Mouse (Mus musculus) telencephalon, adult 2 months (tissue): ENCODE measurements at regions not wholly inside any gene's neighbourhood (a gene's known extent, or its start where the extent isn't known, plus 50 kb on each side); places are given as distances from the start of the nearest gene placed in this dataset.

Experiments used
- DNase-seq: peaks from one replicate; pipeline ENCODE4 v3.0.0-alpha.2; 2011; ENCODE audit warnings: low read depth, low spot score

DNA sequence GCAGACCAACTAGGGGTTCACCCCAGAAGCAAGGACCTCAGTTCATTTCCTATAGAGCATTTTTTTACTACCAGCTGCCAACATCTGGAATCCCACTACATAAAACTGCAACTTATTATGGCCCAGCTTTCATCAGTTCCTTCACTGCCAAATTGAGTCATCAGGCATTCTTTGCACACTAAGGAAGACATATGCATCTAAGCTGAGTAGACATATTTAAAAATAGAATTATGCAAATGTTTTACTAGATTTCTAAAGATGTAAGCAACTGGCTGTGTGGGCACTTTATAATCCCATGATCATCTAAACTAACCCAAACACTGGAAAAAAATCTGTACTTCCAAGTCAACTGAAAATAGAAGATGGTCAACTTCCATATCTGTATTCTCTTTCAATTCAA, 415.9 kb upstream of the Rarb start:
- peak; percentile 3 for DNase-seq

DNA sequence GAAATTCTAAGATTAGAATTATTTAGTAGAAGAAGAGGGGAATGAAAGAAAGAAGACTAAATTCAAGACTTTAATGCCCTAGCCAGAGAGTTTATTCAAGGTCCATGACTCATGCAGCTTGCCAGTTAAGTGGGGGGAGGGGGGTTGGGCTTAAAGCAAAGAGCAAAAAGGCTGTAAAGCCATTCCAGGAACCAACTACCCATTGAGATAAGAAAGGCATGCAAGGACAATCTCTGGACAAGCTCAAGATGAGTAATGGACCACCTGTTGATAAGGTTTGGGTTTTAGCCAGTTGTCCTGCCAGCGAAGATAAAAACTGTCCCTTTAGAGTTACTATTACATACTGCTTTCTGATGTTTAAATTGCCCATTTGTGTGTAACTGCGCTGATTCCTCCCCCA, 392.5 kb upstream of the Rarb start:
- no peak for DNase-seq

DNA sequence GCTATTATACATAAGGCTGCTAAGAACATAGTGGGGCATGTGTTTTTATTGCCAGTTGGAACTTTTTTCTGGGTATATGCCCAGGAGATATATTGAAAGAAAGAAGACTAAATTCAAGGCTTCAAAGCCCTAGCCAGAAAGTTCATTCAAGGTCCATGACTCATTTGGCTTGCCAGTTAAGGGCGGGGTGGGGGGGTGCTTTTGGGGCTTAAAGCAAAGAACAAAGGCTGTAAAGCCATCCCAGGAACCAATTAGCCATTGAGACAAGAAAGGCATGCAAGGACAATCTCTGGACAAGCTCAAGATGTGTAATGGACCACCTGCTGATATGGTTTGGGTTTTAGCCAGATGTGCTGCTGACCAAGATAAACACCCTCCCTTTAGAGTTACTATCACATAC, 386.7 kb upstream of the Rarb start:
- no peak for DNase-seq

DNA sequence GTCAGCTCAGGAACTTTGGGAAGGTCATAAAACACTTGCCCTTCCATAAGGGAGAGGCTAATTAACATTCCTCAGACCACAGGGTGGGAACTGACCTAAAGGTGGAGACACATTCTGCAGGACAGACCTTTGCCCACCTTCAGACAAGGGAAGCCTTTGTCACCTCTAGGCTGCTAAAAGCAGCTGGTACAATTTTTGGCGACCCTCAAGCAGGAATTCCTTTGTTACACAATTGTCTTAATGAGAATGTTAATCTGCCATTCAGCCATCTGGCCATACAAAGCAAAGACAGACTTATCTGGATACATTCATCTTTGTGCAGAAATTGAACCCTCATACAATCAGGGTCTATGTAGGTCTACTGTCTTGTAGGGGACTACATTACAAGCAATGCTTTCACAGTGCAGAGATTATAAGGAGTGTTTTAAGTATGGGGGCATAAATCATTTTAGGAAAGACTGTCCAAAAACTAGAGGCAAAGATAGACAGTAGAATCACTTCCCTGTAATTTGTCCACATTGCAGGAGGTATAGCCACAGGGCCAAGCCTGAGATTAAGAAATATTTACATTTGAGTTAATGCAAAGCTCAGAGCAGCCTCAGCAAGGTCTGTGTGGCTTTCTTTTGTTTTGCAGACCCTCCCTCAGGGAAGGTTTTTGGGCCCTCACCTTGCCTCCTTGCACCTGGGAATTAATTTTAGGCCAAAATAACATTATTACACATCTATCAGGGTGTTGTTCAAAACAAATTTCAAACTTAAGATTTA, 384.5 kb upstream of the Rarb start:
- DNase-seq: no peak

DNA sequence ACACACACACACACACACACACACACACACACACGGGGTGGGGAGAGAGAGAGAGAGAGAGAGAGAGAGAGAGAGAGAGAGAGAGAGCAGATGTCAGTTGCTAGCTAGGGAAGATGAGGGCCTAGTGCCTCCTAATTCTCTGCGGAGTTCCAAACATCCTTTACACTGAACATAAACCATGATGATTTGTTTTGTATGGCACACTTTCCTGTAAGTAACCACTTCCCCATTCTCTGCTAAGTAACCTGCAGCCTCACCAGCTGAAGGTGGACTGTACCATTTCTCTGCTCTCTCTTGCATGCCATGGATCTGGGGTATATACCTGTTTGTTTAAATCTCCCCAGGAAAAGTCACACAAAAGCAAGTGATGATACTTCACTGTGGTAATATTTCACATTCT, 374.0 kb upstream of the Rarb start:
- DNase-seq: no peak

DNA sequence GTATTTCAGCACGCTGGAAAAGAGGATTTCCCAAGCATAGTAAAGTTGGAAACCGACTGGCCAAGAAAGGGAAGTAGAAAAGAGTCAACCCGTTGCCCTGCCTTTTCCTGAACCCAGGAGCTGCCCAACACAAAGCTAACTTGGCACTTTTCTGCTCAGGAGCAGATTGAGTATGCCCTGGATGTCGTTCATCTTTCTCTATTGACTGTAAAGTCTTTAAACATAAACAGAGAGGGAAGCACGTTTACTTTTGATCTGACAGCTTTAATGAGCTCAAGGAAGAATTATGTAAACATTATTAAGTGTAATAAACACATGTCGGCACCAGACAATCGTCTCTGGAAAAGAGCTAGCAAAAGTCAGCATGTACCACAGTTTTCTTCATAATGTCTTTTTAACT, 354.3 kb upstream of the Rarb start:
- DNase-seq: no peak

DNA sequence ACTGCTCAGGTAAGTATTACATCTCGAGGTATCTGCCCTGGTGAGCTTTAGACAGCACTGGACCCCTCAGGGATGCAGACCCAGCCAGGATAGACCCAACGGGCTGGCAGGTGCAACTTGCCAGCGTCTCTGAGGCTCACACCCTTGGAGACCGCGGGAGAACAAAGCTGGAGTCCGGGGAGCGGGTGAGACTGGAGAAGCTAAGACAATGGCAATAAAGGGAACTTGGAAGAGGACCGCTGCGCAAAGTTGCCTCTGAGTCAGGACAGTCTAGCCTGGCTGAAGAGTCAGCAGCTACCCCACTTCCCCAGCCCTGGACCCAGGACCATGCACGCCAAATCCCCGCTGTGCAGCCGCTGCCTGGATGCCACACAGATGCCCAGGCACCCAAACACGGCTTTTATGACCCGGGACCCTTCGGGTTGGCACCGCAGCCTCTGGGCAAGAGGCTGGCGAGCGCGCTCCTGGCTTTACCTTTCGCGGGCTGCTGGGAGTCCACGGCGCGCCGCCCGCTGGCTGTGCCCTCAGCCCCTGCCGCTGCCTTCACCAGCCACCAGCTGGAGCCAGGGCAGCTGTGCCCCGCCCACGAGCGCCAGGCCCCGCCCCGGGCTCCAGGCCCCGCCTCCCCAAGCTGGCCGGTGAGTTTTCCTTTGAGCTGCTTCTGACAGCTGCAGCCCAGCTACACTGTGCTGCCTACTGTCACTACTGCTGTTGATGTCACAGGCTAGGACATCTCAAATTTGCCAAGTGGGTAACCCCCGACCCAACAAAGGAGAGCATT, 353.6 kb upstream of the Rarb start:
- DNase-seq: no peak

DNA sequence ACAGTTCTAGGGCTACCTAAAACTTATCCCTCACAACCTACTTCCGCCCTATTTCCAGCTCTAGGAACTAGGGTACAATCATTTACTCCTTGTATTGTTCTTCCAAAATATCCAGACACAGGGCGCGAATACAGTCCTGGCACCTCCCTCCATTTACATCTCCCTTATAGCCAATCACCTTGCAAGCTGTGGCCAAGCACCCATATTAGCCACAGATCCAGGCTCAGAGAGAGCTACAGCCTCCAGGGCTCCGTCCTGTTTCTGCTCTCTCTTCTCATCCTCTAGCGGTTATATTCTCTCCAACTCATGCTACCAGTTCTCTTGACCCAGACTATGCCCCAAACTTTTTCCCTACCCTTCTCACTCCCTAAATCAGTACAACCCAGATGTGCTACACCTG, 352.9 kb upstream of the Rarb start:
- DNase-seq: no peak

DNA sequence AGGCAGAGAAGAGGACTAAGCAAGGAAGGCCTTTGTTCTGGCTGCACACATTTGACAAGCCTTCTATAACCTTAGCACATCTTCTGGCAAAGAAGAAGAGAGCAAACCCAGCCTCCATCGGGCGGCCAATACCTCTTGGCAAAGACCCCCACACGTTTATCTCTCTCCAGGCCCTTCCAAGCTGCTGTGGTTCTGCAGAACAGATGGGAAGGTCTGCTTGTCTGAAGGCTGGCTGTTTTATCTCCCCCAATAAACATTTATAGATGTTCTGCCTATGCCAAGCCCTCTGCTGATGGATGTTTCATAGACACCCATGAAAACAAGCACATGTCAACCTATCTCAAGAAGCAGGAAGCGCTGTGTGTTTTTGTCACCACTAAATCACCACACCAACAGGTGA, 339.4 kb upstream of the Rarb start:
- no peak for DNase-seq

DNA sequence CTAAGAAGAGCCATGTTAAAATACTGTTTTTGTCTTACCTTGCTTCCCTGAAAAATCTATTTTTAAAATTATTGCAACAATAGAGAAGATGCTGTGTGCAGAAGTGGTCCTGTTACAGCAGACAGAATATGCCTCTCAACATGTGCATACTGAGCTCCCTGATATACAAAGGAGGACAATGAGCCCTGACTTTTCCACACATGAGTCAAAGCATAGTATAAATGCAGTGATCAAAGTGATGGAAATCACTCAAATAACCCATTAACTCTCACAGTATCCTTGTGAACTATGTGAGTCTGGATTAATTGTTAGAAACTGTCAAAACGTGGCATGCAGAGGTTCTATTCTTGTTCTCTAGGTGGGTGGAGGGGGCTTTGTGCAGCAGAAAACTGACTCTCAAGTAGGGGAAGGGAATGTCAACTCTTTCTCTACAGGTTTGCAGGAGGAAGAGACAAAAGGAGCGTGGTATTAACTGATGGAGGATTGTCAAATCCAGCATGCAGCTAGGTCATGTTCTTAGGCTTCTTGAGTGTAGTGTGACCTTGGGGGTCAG, 337.5 kb upstream of the Rarb start:
- DNase-seq: peak; percentile 36

DNA sequence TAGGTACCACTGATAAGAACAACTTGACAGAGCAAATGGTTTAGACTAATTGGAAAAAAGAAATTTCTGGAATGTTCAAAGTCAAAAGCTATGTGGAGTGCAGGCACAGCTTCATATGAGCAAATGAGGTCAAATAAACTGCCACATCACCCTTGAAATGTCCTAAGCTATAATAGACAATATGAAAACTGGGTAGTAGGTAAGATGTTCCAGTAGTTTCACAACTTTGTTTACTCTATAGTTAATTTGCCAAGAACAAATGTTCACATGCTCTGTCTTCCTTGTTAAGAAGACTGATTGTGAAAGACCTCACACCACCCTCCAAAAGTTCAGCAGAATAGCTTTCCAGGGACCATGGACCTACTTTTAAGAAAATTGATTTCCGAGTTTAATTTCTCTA, 301.7 kb upstream of the Rarb start:
- no peak for DNase-seq

DNA sequence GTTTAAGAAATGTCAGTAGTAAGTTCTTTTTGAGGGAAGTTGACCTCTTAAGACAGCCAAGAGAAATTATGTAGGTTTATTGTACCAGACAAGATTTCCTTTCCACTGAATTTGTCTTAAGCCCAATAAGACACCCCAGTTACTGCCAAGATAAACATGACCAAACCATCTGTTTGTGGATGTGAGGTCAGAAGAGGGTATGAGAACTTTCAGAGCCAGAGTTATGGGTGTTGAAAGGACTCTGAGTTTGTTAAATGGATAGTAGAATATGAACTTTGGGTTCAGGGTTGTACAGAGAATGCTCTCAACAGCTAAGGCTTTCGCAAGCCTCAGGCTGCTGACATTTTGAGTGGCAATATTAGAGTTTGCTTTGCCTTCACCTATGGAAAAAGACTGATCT, 287.7 kb upstream of the Rarb start:
- DNase-seq: no peak

DNA sequence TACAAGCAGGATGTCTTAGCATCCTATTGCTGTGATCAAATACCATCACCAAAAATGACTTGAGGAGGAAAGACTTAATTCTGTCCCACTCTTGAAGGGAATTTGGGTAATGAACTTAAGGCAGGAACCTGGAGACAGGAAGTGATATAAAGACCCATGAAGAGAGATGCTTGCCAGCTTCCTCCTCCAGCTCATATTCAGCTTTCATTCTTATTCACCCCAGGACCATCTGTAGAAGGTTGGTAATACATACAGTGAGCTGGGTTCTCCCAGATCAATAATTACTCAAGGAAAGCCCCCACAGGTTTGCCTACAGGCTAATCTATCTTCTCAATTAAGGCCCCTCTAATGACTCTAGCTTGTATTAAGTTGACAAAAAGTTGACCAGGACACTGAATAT, 283.5 kb upstream of the Rarb start:
- no peak for DNase-seq

DNA sequence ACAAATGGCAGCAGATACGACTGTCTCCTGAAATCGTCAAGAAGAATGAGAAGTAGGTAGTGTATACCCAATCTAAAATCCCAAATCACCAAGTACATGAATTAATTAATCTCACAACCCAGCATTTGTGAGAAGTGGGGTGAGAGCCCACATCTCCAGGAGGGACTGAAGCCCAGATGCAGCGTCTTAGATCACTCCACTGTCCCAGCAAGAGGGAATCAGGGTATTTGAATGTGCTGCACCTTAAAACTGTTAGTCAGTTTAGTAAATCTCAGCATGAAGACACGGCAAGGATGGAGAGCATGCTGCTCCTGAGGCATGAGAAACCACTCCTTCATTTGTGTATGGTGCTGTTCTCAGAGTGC, 271.6 kb upstream of the Rarb start:
- DNase-seq: no peak

DNA sequence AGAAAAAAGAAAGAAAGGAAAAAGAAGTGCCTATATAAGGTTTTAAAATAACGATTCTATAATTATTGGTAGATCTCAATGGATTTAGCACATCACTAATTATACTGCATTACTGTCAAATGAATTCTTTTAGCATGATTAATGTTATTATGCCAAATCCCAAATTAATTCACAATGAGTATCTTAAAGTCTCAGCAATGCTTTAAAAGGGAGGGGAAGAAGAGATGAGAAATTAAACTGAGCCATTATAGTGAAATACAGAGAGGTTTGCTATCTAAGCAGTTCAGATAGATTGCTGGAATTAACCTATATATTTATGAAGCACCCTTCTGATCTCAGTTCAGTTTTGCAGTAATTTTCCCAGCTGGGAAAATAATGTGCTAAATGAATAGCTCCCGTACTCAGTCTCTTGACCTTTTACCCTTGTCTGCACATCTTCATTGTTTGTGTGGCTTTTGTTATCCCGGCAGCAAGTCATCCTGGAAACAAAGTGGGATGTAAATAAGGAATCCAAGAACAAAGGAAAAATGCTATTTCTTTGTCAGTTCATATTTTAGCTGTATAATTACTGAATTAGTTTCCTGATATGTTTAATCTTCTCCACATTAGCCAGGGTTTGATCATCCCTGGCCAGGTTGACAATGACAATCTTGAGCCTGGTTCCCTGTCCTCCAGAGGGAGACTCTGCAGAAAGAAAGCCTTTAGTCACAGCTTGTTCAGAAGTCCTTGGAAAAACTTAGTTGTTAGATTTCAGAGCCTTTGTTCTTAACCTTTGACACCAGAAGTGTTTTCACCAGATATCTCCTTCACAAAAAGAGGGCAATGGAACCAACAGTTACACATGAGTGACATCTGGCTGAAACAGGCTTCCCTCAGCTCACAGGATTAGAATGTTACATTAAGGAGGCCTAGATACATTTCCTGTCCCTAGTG, 270.9 kb upstream of the Rarb start:
- no peak for DNase-seq

DNA sequence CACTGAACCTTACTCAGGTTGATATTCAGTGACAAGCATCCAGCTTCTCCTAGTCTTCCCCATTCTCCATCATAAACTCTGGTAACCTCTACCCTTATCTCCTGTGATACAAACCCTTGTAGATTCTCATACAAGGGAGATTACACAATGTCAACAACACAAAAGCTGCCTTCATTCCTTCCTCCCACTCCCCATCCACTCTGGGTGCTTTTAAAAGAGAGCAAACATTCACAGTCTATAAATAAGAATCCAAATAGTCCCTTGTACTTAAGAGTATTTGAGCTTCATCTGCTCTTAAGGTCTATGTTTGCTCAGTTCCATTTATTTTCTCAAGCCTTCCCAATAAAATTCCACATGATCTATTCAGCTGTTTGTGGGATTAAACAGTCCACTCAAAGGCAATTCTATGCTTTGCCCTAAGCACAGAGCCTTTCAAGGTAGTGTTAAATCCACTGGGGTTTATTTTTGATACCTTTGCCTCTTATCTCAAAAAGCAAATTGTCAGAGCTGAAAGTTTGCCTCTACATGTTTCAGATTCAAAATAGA, 270.2 kb upstream of the Rarb start:
- no peak for DNase-seq

DNA sequence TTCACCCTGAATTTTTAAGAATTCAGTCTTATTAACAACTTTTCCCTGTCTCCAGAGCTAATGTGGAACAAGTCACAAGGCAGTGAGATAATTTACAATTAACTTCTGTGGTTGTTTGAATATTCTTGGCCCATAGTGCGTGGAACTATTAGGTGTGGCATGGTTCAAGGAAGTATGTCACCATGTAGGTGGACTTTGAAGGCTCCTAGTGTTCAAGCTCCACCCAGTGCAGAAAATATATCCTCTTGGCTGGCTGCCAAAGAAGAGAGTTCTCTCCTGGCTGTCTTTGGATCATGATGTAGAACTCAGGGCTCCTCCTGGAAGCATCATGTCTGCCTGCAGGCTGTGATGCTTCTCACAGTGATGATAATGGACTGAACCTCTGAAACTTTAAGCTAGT, 268.9 kb upstream of the Rarb start:
- DNase-seq: no peak

DNA sequence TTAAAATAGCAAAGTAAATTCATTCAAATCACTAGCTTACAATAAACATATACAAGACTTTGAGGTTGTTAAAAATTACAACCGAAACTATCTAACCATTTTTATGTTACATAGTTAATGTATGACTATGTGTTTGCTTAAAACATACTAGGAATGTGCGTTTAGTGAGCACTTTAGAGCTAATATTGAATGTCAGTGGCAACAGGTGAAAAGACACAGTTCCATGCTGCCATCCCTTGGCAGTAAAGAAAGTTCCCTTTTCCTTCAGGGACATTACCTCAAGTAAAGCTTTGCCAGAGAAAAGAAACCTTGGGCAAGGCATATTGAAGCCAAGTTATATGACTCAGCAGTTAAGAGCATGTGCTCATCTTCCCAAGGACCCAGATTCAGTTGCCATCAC, 265.0 kb upstream of the Rarb start:
- no peak for DNase-seq

DNA sequence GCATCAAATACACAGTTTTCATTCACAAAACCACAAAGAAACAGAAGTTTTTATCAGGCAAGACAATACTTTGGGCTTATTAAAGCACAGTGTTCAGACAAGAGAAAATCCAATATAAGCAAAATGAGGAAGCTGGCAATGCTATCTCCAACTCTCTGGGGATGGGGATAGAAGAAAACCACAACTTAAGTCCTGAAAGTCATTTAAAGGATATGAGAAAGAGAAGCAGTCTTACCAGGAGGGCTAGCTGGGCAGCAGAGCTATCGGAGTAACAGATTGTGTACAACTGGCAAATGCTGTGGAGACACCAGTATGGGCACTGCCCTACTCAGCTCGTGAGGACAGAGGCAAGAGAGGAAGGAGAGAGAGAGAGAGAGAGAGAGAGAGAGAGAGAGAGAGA, 262.9 kb upstream of the Rarb start:
- no peak for DNase-seq

DNA sequence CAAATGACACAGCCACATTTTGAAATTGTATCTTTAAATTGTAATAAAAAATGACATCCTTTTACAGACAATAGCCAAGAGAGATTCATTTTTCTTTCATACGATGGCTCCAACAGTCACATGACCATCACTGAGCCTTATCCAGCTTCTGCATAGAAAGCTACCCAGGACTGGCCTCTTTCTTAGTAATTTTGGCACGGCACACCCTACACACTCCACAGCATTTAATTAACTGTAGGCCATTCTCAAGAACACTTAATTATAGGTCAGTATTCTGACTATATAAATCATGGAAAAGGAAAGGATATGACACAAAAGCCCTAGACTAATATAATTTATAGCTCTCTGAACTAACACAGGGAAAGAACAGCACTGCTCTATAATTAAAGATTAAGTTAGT, 260.6 kb upstream of the Rarb start:
- DNase-seq: no peak

DNA sequence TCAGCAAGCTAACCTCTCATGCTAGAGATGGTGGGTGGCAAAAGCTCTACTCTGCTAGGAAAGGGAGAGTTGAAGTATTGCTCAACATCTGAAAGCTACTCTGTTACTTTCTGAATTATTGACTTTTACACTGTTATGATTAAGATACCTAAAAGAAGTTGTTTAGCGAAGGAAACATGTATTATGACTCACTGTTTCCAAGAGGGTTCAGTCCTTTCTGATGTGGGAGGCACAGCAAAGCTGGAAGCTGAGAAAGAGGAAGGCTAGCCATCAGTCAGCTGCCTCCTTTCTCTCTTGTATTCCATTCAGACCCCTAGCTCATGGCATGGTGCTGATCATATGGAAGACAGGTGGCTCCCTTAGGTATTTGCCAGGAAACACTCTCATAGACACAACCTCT, 242.4 kb upstream of the Rarb start:
- no peak for DNase-seq

DNA sequence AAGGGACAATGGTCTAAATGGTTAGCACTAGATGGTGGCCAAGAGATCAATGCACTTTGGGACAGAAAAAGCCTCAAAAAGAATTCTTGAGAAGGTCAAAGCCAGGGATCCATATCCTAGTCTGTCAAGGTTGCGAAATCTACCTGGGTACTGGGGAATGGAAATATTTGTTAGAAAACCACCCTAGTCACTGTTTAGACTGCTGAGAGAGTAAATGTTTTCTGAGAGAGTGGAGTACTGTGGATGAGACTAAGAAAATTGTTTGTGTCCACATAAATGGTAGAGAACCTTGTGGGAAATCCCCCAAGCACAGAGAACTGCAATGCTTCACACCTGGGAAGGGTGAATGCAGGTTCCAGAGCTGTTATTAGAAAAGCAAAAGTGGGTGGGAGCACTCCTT, 239.5 kb upstream of the Rarb start:
- no peak for DNase-seq
